Mouse (Mus musculus) limb, embryonic 13.5 days (tissue): ENCODE measurements around the gene Tbc1d2. TPM values are rescaled to one million over a fixed set of nuclear protein-coding genes. Genes with fewer than 3 reads are reported as not detected.
"Not testable (repeated sequence)": the region's sequence is repeated elsewhere in the genome, so short reads cannot be mapped to it uniquely, and the experiment has no call there.

Experiments
- ATAC-seq: fragments of 200-750 bp; cut with Nextera tagmentation; 2 replicates; pipeline ENCODE4 v1.8.0; 2017; ENCODE audit warnings: low read depth, moderate number of reproducible peaks, moderate TSS enrichment; ENCODE audit not compliant: low FRiP score
- H3K27ac ChIP-seq: fragments of 300-500 bp; sonication (generic); 2 replicates; pipeline ENCODE4 v1.5.1; 2015; ENCODE audit warnings: inconsistent platforms, mild to moderate bottlenecking, moderate library complexity
- H3K27me3 ChIP-seq: fragments of 300-500 bp; sonication (generic); 2 replicates; pipeline ENCODE4 v1.6.1; 2015; ENCODE audit warnings: mild to moderate bottlenecking, inconsistent platforms
- H3K36me3 ChIP-seq: fragments of 300-500 bp; sonication (generic); 2 replicates; pipeline ENCODE4 v1.6.1; 2015; ENCODE audit warnings: inconsistent platforms, mild to moderate bottlenecking, moderate library complexity
- H3K4me1 ChIP-seq: fragments of 300-500 bp; sonication (generic); 2 replicates; pipeline ENCODE4 v1.6.1; 2015; ENCODE audit warnings: inconsistent platforms
- H3K4me2 ChIP-seq: fragments of 300-500 bp; sonication (generic); replicated peaks from 2 replicates; pipeline ENCODE4 v1.6.1; 2015; ENCODE audit warnings: inconsistent platforms, mild to moderate bottlenecking, moderate library complexity
- H3K4me3 ChIP-seq: fragments of 300-500 bp; sonication (generic); 2 replicates; pipeline ENCODE4 v1.5.1; 2015; ENCODE audit warnings: moderate library complexity, mild to moderate bottlenecking, inconsistent platforms
- H3K9ac ChIP-seq: fragments of 300-500 bp; sonication (generic); 2 replicates; pipeline ENCODE4 v1.6.1; 2015; ENCODE audit warnings: mild to moderate bottlenecking, inconsistent platforms
- H3K9me3 ChIP-seq: fragments of 300-500 bp; sonication (generic); 2 replicates; pipeline ENCODE4 v1.6.1; 2016; ENCODE audit warnings: inconsistent platforms
- WGBS: fragments of 180-500 bp; shearing (Covaris S2); methylation state at CpG from one replicate; pipeline ENCODE4 v1.1.7; 2015; 5-methylcytosine and 5-hydroxymethylcytosine counted together
- polyA plus RNA-seq: library from polyadenylated mRNA; unstranded; fragments of >200 nt; fragmentation: Nextera tagmentation; extraction: Ambion mirVana; gene quantifications from 2 replicates; pipeline ENCODE4 v1.2.1, GENCODE M21; 2015

The Tbc1d2 gene
- polyA plus RNA-seq, 1 experiment from 2014 or later, result 2.1 TPM

- not testable (repeated sequence) for H3K27me3 ChIP-seq, H3K9ac ChIP-seq, H3K4me3 ChIP-seq, H3K27ac ChIP-seq, H3K36me3 ChIP-seq, H3K4me2 ChIP-seq, H3K9me3 ChIP-seq, H3K4me1 ChIP-seq, ATAC-seq
- WGBS, result 57% methylated on average over 3 of the region's 3 CpGs
Observed at GRCm38 (mm10) chr4:46584536-46584935, 65.5 kb downstream of the Tbc1d2 start.

GRCm38 (mm10) chr4:46584084-46584483 lies 65.9 kb downstream of the Tbc1d2 start:
- not testable (repeated sequence) for H3K27me3 ChIP-seq, H3K9ac ChIP-seq, H3K4me2 ChIP-seq, H3K4me3 ChIP-seq, H3K27ac ChIP-seq, H3K4me1 ChIP-seq, ATAC-seq, H3K36me3 ChIP-seq, H3K9me3 ChIP-seq
- 74% methylated on average over 2 of the region's 6 CpGs for WGBS

- H3K4me2 ChIP-seq, H3K4me1 ChIP-seq, H3K9ac ChIP-seq, H3K4me3 ChIP-seq, H3K27me3 ChIP-seq, ATAC-seq, H3K36me3 ChIP-seq, H3K9me3 ChIP-seq, H3K27ac ChIP-seq: not testable (repeated sequence)
- 82% methylated on average over 9 of the region's 9 CpGs for WGBS
Observed at GRCm38 (mm10) chr4:46582024-46582423, 68.0 kb downstream of the Tbc1d2 start.

GRCm38 (mm10) chr4:46581577-46581976 lies 68.4 kb downstream of the Tbc1d2 start:
- not testable (repeated sequence) for H3K27me3 ChIP-seq, ATAC-seq, H3K4me2 ChIP-seq, H3K4me3 ChIP-seq, H3K27ac ChIP-seq, H3K36me3 ChIP-seq, H3K9ac ChIP-seq, H3K9me3 ChIP-seq, H3K4me1 ChIP-seq
- 94% methylated on average over 22 of the region's 22 CpGs for WGBS

GRCm38 (mm10) chr4:46580799-46581243 lies 69.2 kb downstream of the Tbc1d2 start:
- not testable (repeated sequence) for H3K4me3 ChIP-seq, H3K4me1 ChIP-seq, H3K27me3 ChIP-seq, H3K27ac ChIP-seq, H3K9ac ChIP-seq, H3K9me3 ChIP-seq, H3K36me3 ChIP-seq, H3K4me2 ChIP-seq, ATAC-seq
- 90% methylated on average over 15 of the region's 15 CpGs for WGBS

- not testable (repeated sequence) for H3K9me3 ChIP-seq, H3K4me2 ChIP-seq, ATAC-seq, H3K27ac ChIP-seq, H3K4me3 ChIP-seq, H3K27me3 ChIP-seq, H3K36me3 ChIP-seq, H3K4me1 ChIP-seq, H3K9ac ChIP-seq
- 90% methylated on average over 8 of the region's 8 CpGs for WGBS
Observed at GRCm38 (mm10) chr4:46578796-46579346, 71.1 kb downstream of the Tbc1d2 start.

GRCm38 (mm10) chr4:46578228-46578627 lies 71.8 kb downstream of the Tbc1d2 start:
- H3K9me3 ChIP-seq, result peaks cover 8% of the 10 kb centered on the region
- H3K36me3 ChIP-seq, result no peaks in the 10 kb centered on the region
- H3K4me1 ChIP-seq, result peaks cover 3% of the 10 kb centered on the region; the same call in 1 of the 2 replicates
- H3K4me3 ChIP-seq, result no peak overlapping the region
- H3K4me2 ChIP-seq, result no peak overlapping the region
- ATAC-seq, result no peak
- WGBS, result 75% methylated on average over 1 of the region's 1 CpGs
- H3K9ac ChIP-seq, result no peak overlapping the region
- H3K27me3 ChIP-seq, result no peaks in the 10 kb centered on the region
- no peak overlapping the region for H3K27ac ChIP-seq

GRCm38 (mm10) chr4:46575509-46576284 lies 74.3 kb downstream of the Tbc1d2 start:
- not testable (repeated sequence) for H3K36me3 ChIP-seq, H3K4me3 ChIP-seq, H3K4me2 ChIP-seq, H3K9ac ChIP-seq, H3K27me3 ChIP-seq, H3K27ac ChIP-seq, ATAC-seq, H3K9me3 ChIP-seq, H3K4me1 ChIP-seq
- WGBS, result 86% methylated on average over 6 of the region's 10 CpGs

- no peak overlapping the region for H3K27ac ChIP-seq
- no peaks in the 10 kb centered on the region for H3K36me3 ChIP-seq
- H3K9ac ChIP-seq, result no peak overlapping the region
- WGBS, result 71% methylated on average over 11 of the region's 12 CpGs
- H3K4me1 ChIP-seq, result peaks cover 3% of the 10 kb centered on the region; the same call in 1 of the 2 replicates
- no peaks in the 10 kb centered on the region for H3K27me3 ChIP-seq
- no peak overlapping the region for H3K4me3 ChIP-seq
- no peak for ATAC-seq
- no peak overlapping the region for H3K4me2 ChIP-seq
- H3K9me3 ChIP-seq, result no peaks in the 10 kb centered on the region
Observed at GRCm38 (mm10) chr4:46574841-46575240, 75.2 kb downstream of the Tbc1d2 start.

GRCm38 (mm10) chr4:46574024-46574753 lies 75.8 kb downstream of the Tbc1d2 start:
- H3K27me3 ChIP-seq, result no peaks in the 10 kb centered on the region
- no peaks in the 10 kb centered on the region for H3K36me3 ChIP-seq
- H3K27ac ChIP-seq, result no peak overlapping the region
- ATAC-seq, result no peak
- no peak overlapping the region for H3K4me3 ChIP-seq
- WGBS, result 32% methylated on average over 9 of the region's 9 CpGs
- H3K9ac ChIP-seq, result no peak overlapping the region
- no peak overlapping the region for H3K4me2 ChIP-seq
- peaks cover 3% of the 10 kb centered on the region; the same call in 1 of the 2 replicates for H3K4me1 ChIP-seq
- no peaks in the 10 kb centered on the region for H3K9me3 ChIP-seq

GRCm38 (mm10) chr4:46572616-46573015 lies 77.4 kb downstream of the Tbc1d2 start:
- 73% methylated on average over 4 of the region's 4 CpGs for WGBS
- Histone ChIP-seq H3K27ac (no peak overlapping the region), H3K4me1 (peaks cover 3% of the 10 kb centered on the region; the same call in 1 of the 2 replicates), H3K9me3 (no peaks in the 10 kb centered on the region), H3K36me3 (no peaks in the 10 kb centered on the region), H3K9ac (no peak overlapping the region), H3K4me2 (no peak overlapping the region), H3K4me3 (no peak overlapping the region), H3K27me3 (no peaks in the 10 kb centered on the region)
- no peak for ATAC-seq

- no peaks in the 10 kb centered on the region for H3K36me3 ChIP-seq
- WGBS, result 91% methylated on average over 9 of the region's 9 CpGs
Observed at GRCm38 (mm10) chr4:46571744-46572143, 78.3 kb downstream of the Tbc1d2 start.

More at GRCm38 (mm10) chr4:46571744-46572143, 78.3 kb downstream of the Tbc1d2 start:
- Histone ChIP-seq H3K4me3 (no peak overlapping the region), H3K27me3 (no peaks in the 10 kb centered on the region), H3K9me3 (no peaks in the 10 kb centered on the region), H3K27ac (no peak overlapping the region), H3K4me2 (no peak overlapping the region), H3K9ac (no peak overlapping the region), H3K4me1 (peaks cover 3% of the 10 kb centered on the region; the same call in 1 of the 2 replicates)
- no peak for ATAC-seq
